Mouse (Mus musculus) embryonic facial prominence, embryonic 13.5 days (tissue): ENCODE results near the gene Snx29. TPM values are rescaled to one million over a fixed set of nuclear protein-coding genes. Genes with fewer than 3 reads are reported as not detected.
"Not testable (repeated sequence)": the region's sequence is repeated elsewhere in the genome, so short reads cannot be mapped to it uniquely, and the experiment has no call there.

Experiments
- ATAC-seq: fragments of 200-750 bp; cut with Nextera tagmentation; 2 replicates; pipeline ENCODE4 v1.8.0; 2017; ENCODE audit warnings: low read depth; ENCODE audit not compliant: insufficient number of reproducible peaks, insufficient read depth, low FRiP score, low TSS enrichment
- H3K27ac ChIP-seq: fragments of 300-500 bp; sonication (generic); 2 replicates; pipeline ENCODE4 v1.5.1; 2015; ENCODE audit warnings: moderate library complexity, mild to moderate bottlenecking, inconsistent platforms
- H3K27me3 ChIP-seq: fragments of 300-500 bp; sonication (generic); 2 replicates; pipeline ENCODE4 v1.6.1; 2015; ENCODE audit warnings: mild to moderate bottlenecking, inconsistent platforms
- H3K36me3 ChIP-seq: fragments of 300-500 bp; sonication (generic); 2 replicates; pipeline ENCODE4 v1.6.1; 2015; ENCODE audit warnings: mild to moderate bottlenecking, inconsistent platforms
- H3K4me1 ChIP-seq: fragments of 300-500 bp; sonication (generic); 2 replicates; pipeline ENCODE4 v1.6.1; 2015; ENCODE audit warnings: inconsistent platforms
- H3K4me2 ChIP-seq: fragments of 300-500 bp; sonication (generic); 2 replicates; pipeline ENCODE4 v1.6.1; 2015; ENCODE audit warnings: moderate library complexity, mild to moderate bottlenecking, inconsistent platforms
- H3K4me3 ChIP-seq: fragments of 300-500 bp; sonication (generic); 2 replicates; pipeline ENCODE4 v1.5.1; 2015; ENCODE audit warnings: mild to moderate bottlenecking, inconsistent platforms
- H3K9ac ChIP-seq: fragments of 300-500 bp; sonication (generic); 2 replicates; pipeline ENCODE4 v1.6.1; 2015; ENCODE audit warnings: mild to moderate bottlenecking, inconsistent platforms
- H3K9me3 ChIP-seq: fragments of 300-500 bp; sonication (generic); 2 replicates; pipeline ENCODE4 v1.6.1; 2016; ENCODE audit warnings: inconsistent platforms
- WGBS: fragments of 180-500 bp; shearing (Covaris S2); methylation state at CpG from one replicate; pipeline ENCODE4 v1.1.7; 2015; ENCODE audit warnings: mixed read lengths; 5-methylcytosine and 5-hydroxymethylcytosine counted together
- polyA plus RNA-seq: library from polyadenylated mRNA; unstranded; fragments of >200 nt; fragmentation: Nextera tagmentation; extraction: Ambion mirVana; gene quantifications from 2 replicates; pipeline ENCODE4 v1.2.1, GENCODE M21; 2015

Snx29 gene
- 18.1 and 19.2 TPM in 2 replicates for polyA plus RNA-seq

GRCm38 (mm10) chr16:11322409-11323323, at the start of gene Snx29:
Gene Snx29, plus strand, starts transcription at chr16:11322908.
- Histone ChIP-seq H3K27me3 (no peaks in the 10 kb centered on the region), H3K9ac (peak within 1 kb of the TSS; percentile 88)

GRCm38 (mm10) chr16:11276888-11277287, 45.8 kb upstream of the Snx29 start:
- Histone ChIP-seq H3K4me1 (peaks cover 9% of the 10 kb centered on the region), H3K36me3 (no peaks in the 10 kb centered on the region), H3K9me3 (no peaks in the 10 kb centered on the region), H3K27ac (no peak overlapping the region), H3K4me2 (no peak overlapping the region), H3K4me3 (no peak overlapping the region), H3K27me3 (no peaks in the 10 kb centered on the region), H3K9ac (no peak overlapping the region)
- ATAC-seq, result no peak
- 66% methylated on average over 3 of the region's 3 CpGs for WGBS

More at GRCm38 (mm10) chr16:11322409-11323323, at the start of gene Snx29:
- Histone ChIP-seq H3K36me3 (no peaks in the 10 kb centered on the region), H3K4me3 (peak within 1 kb of the TSS; percentile 76), H3K4me2 (peak within 1 kb of the TSS; percentile 89), H3K9me3 (no peaks in the 10 kb centered on the region), H3K4me1 (peaks cover 15% of the 10 kb centered on the region), H3K27ac (peak within 1 kb of the TSS; percentile 86)
- ATAC-seq, result peak; percentile 98
- 4% methylated on average over 61 of the region's 61 CpGs for WGBS

- WGBS, result 70% methylated on average over 6 of the region's 6 CpGs
- ATAC-seq, result no peak
- Histone ChIP-seq H3K4me2 (no peak overlapping the region), H3K4me1 (no peaks in the 10 kb centered on the region), H3K9ac (no peak overlapping the region), H3K27me3 (no peaks in the 10 kb centered on the region), H3K4me3 (no peak overlapping the region), H3K27ac (no peak overlapping the region), H3K36me3 (no peaks in the 10 kb centered on the region), H3K9me3 (no peaks in the 10 kb centered on the region)
Measured at GRCm38 (mm10) chr16:11278778-11279177, 43.9 kb upstream of the Snx29 start.

- 85% methylated on average over 5 of the region's 5 CpGs for WGBS
- ATAC-seq, result no peak
- Histone ChIP-seq H3K4me3 (no peak overlapping the region), H3K9ac (no peak overlapping the region), H3K9me3 (no peaks in the 10 kb centered on the region), H3K4me2 (no peak overlapping the region), H3K27me3 (no peaks in the 10 kb centered on the region), H3K27ac (no peak overlapping the region), H3K36me3 (no peaks in the 10 kb centered on the region), H3K4me1 (no peaks in the 10 kb centered on the region)
Measured at GRCm38 (mm10) chr16:11282655-11283232, 40.0 kb upstream of the Snx29 start.

GRCm38 (mm10) chr16:11284881-11285280, 37.8 kb upstream of the Snx29 start:
- Histone ChIP-seq H3K27ac (no peak overlapping the region), H3K4me2 (no peak overlapping the region), H3K27me3 (no peaks in the 10 kb centered on the region), H3K9ac (no peak overlapping the region), H3K4me3 (no peak overlapping the region), H3K36me3 (no peaks in the 10 kb centered on the region), H3K9me3 (no peaks in the 10 kb centered on the region; the same call in 1 of the 2 replicates), H3K4me1 (no peaks in the 10 kb centered on the region)
- 85% methylated on average over 2 of the region's 2 CpGs for WGBS
- ATAC-seq, result no peak

GRCm38 (mm10) chr16:11285949-11286348, 36.8 kb upstream of the Snx29 start:
- H3K4me1 ChIP-seq, result no peaks in the 10 kb centered on the region
- H3K27me3 ChIP-seq, result no peaks in the 10 kb centered on the region
- no peak overlapping the region for H3K9ac ChIP-seq
- no peak overlapping the region for H3K4me3 ChIP-seq
- no peak for ATAC-seq
- WGBS, result 87% methylated on average over 2 of the region's 2 CpGs
- no peak overlapping the region for H3K27ac ChIP-seq
- H3K4me2 ChIP-seq, result no peak overlapping the region
- no peaks in the 10 kb centered on the region; the same call in 1 of the 2 replicates for H3K9me3 ChIP-seq
- no peaks in the 10 kb centered on the region for H3K36me3 ChIP-seq

GRCm38 (mm10) chr16:11288873-11289272, 33.8 kb upstream of the Snx29 start:
- H3K4me2 ChIP-seq, H3K4me3 ChIP-seq, H3K36me3 ChIP-seq, H3K4me1 ChIP-seq, H3K9ac ChIP-seq, ATAC-seq, H3K27me3 ChIP-seq, H3K9me3 ChIP-seq, H3K27ac ChIP-seq: not testable (repeated sequence)
- 93% methylated on average over 8 of the region's 8 CpGs for WGBS

DNA sequence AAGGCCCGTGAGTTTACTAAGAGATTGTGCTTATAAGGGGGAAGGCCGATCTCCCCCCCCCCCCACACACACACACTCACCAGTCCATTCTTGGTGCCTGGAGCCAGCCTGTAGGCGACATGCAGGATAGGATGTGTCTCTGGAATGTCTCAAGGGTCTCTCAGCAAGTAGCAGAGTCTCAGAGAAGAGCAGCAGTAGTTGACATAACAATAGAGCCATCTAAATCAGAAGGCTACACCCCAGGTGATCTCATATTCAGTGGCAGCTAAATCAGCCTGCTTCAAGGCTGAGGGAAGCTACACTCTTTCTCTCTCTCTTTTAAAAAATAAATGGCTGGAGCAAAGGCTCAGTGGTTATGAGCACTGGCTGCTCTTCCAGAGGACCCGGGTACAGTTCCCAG, 27.1 kb upstream of the Snx29 start:
- WGBS, result 68% methylated on average over 4 of the region's 4 CpGs

DNA sequence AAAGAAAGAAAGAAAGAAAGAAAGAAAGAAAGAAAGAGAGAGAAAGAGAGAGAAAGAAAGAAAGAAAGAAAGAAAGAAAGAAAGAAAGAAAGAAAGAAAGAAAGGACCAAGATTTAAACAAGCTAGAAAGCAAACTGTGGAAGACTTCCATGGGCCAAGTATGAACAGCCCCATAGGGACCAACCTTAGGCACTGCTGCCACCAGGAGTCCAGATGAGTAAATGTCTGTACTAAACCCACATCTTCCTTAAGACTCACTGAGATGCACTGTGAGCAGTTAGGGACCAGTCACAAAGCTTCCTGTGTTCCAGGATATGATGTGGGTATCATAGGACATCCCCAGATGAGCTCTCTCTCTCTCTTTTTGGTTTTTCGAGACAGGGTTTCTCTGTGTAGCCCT, 25.0 kb upstream of the Snx29 start:
- not testable (repeated sequence) for H3K4me3 ChIP-seq, H3K27me3 ChIP-seq, H3K36me3 ChIP-seq, ATAC-seq, H3K4me1 ChIP-seq, H3K4me2 ChIP-seq, H3K9me3 ChIP-seq, H3K27ac ChIP-seq, H3K9ac ChIP-seq
- 70% methylated on average over 1 of the region's 1 CpGs for WGBS

More for the DNA sequence above, 27.1 kb upstream of the Snx29 start:
- H3K4me2 ChIP-seq, H3K36me3 ChIP-seq, H3K27ac ChIP-seq, H3K9me3 ChIP-seq, H3K4me3 ChIP-seq, ATAC-seq, H3K4me1 ChIP-seq, H3K27me3 ChIP-seq, H3K9ac ChIP-seq: not testable (repeated sequence)

GRCm38 (mm10) chr16:11303741-11304140, 19.0 kb upstream of the Snx29 start:
- Histone ChIP-seq H3K36me3 (no peaks in the 10 kb centered on the region), H3K27ac (no peak overlapping the region), H3K4me2 (no peak overlapping the region), H3K9me3 (no peaks in the 10 kb centered on the region), H3K27me3 (no peaks in the 10 kb centered on the region), H3K4me3 (no peak overlapping the region), H3K9ac (no peak overlapping the region), H3K4me1 (no peaks in the 10 kb centered on the region)
- ATAC-seq, result no peak

GRCm38 (mm10) chr16:11305531-11305930, 17.2 kb upstream of the Snx29 start:
- H3K9me3 ChIP-seq, result no peaks in the 10 kb centered on the region
- ATAC-seq, result no peak
- H3K4me3 ChIP-seq, result no peak overlapping the region
- no peaks in the 10 kb centered on the region for H3K36me3 ChIP-seq
- no peak overlapping the region for H3K9ac ChIP-seq
- no peaks in the 10 kb centered on the region for H3K27me3 ChIP-seq
- 86% methylated on average over 2 of the region's 2 CpGs for WGBS
- no peak overlapping the region for H3K27ac ChIP-seq
- H3K4me1 ChIP-seq, result no peaks in the 10 kb centered on the region
- no peak overlapping the region for H3K4me2 ChIP-seq

DNA sequence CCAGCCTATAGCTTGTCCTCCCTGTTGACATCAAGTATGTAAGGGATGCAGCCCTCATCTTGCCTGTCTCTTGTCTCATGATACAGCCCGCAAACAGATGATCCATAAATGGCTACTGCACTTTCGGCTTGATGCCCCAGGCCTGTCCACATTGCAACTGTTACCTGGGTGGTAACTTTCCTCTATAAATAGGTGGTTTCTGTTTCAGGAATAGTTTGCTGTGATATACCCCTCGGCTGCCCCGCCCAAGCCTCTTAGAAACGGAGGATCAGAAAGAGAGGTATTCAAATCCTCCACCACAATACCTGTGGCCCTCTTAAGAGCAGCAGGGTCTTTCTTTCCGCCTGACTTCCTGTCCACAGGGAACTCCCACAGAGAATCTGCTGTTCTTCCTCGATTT, 9.2 kb upstream of the Snx29 start, which contains the start of gene Tnfrsf17:
TSS of gene Tnfrsf17 (plus strand) at position 301 of the 400 bp plus-strand sequence.
- H3K27ac ChIP-seq, result no peak within 1 kb of the TSS
- no peak within 1 kb of the TSS for H3K4me2 ChIP-seq
- no peaks in the 10 kb centered on the region for H3K27me3 ChIP-seq
- 70% methylated on average over 7 of the region's 7 CpGs for WGBS
- H3K9ac ChIP-seq, result no peak within 1 kb of the TSS
- peaks cover 7% of the 10 kb centered on the region; the same call in 1 of the 2 replicates for H3K4me1 ChIP-seq
- H3K36me3 ChIP-seq, result no peaks in the 10 kb centered on the region
- no peaks in the 10 kb centered on the region for H3K9me3 ChIP-seq
- no peak for ATAC-seq
- no peak within 1 kb of the TSS for H3K4me3 ChIP-seq
